Mouse (Mus musculus) ZHBTc4 (cell line): Measurements from ENCODE around the gene Wbp2.

Source experiments
- DNase-seq: peaks from one replicate; pipeline ENCODE4 v3.0.0-alpha.2; 2011; ENCODE audit warnings: low read depth, low spot score

Wbp2 gene

DNA sequence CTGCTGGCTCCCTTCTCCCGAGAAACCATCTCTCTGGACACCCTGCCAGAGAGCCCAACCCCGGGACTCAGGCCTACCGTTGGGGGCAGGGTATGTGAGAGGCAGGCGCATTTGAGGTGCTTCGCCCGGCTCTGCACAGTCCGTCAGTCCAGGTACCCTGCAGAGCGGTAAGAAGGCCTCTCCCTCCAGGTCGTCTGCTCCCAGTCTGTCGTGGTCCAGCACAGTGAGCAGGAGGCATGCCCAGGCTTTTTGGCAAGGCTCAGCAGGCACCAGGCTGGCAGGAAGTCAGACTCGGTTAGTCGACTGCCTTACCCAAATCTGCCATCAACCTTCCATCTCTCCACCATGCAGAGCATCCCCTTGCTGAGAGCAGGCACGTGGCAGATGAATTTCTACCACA lies 23.2 kb downstream of the Wbp2 start:
- DNase-seq = no peak

DNA sequence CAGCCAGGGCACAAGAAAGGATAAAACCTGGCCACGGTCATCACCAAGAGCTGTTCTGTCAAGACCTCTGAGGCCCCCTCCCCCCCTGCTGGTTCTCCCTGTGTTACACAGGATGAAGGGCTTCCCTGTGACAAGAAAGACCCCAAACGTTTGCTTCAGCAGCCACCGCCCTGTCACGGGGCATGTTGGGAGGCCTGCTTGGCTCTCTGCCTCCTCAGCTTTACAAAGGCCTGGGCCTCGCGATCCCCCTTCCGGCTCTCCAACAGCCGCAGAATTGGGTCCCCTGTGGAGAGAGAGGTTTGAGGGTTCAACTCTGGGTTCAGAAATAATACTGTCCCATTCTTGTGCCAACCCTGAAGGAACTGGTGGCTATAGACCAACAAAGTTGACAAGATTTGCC lies 24.3 kb downstream of the Wbp2 start:
- no peak for DNase-seq

DNA sequence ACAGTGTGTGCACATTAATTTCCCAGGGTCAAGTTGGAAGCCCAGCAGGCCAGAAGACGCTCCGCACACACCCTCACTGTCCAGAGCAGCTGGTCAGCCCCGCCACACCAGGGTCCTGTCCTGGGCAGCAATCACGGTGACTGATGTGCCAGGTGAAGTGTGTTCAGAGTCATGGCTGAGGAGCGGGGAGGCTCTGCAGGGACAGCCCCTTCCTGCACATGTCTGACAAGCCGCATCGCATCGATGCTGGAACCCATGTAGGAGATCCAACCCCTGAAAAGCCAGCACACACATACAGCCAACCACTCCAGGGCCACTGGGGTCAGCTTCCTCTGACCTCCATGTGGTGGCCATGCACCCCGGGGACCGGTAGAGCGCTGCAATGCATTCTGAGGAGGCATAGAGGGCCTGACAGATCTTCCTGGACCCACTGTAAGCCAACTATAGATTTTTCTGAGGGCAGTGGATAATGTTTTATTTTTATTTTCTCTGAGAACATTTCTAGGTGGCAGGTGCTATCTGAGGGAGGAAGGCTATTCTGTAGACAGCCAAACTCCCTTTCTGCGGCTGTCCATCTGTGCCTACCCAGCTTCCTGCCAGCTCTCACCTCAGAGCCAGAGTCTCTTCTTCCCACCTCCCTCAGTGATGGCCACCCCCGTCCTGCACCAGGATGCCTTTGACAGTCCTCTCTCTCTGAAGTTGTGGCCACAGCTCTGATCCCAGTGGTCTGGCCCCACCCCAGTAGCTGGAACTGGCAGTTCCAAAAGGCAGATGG lies 25.0 kb downstream of the Wbp2 start:
- DNase-seq = no peak

DNA sequence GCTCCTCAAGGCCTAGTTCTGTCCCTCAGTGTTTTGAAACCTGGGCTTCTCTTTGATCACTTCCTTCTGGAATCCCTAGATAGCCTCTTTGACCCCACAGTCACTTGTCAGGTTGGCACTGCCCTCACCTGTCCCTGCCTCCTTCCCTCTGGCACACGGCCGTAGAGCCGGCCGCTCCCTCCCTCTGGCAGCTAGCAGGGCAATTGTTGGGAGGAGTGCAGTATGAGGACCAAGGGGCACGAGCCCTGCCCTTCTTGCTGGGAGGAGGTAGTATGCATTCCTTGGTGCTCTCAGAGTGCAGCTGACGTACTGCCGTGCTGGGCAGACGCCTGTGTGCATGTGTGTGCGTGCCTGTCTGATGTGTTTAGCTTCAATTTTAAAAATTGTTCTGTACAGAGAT lies 26.2 kb downstream of the Wbp2 start:
- DNase-seq = no peak

GRCm38 (mm10) chr11:116059691-116060025 lies 27.1 kb downstream of the Wbp2 start:
- no peak for DNase-seq

DNA sequence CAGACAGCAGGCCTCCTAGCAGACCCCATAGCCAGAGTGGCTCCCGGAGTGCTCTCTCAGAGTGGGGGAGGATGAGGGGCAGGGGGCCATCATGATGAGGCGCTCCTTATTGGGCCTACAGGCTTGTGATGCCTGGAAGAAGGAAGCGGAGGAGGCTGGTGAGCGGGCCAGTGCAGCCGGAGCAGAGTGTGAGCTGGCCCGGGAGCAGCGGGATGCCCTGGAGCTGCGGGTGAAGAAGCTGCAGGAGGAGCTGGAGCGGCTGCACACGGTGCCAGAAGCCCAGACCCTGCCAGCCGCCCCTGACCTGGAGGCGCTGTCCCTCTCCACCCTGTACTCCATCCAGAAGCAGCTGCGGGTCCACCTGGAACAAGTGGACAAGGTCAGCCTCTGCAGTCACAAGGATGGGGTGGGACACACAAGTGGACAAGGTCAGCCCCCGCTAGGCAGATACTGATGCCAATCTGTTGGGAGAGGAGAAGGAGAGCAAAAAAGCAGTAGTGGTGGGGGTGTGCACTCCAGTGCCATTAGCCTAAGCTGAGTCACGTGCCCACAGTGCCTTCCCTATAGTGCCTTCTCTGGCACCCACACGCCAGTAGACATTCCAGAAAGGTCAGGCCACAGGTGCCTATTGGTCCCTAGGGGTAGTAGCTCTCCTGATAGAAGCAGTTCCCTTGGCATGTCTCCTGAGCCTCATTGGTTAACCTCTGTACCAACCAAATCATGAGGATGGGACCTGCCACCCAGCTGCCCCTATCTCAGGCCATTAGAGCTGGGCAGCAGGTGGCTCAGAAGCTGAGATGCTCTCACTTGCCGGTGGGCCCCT lies 27.7 kb downstream of the Wbp2 start:
- no peak for DNase-seq

- DNase-seq = no peak
These were observed 28.7 kb downstream of the Wbp2 start for GRCm38 (mm10) chr11:116058022-116058614.

DNA sequence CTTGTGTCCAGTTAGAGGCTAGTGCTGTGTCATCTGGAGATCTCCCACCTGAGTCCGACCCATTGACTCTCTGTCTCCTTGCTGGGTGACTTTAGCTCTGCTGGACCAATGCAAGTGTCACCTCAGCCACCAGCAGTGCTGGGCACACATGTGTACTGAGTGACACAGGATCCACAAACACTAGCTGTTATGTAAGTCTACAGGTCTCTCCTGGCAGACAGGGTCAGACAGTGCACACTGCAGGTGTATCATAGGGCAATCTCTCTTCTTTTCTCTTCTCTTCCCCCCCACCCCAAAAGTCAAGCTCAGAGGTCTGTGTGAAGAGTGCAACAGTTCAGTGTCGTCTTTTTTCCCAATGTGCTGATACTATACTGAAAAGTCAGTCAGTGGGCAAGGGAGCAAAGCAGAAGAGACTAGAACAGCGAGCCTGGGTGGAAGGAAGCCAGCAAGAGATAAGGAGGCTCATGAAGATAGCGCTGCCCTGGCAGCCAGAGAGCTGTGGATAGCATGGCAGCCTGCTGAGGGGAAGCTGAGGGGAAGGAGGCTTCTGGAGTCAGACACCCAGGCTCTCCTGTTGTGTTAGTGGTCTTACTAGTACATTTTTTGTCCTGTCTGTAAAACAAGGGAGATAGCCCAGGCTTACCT lies 29.4 kb downstream of the Wbp2 start:
- DNase-seq = no peak

GRCm38 (mm10) chr11:116055873-116056272 lies 30.9 kb downstream of the Wbp2 start:
- no peak for DNase-seq

- DNase-seq = no peak
These were observed 33.1 kb downstream of the Wbp2 start for GRCm38 (mm10) chr11:116053510-116054229.

DNA sequence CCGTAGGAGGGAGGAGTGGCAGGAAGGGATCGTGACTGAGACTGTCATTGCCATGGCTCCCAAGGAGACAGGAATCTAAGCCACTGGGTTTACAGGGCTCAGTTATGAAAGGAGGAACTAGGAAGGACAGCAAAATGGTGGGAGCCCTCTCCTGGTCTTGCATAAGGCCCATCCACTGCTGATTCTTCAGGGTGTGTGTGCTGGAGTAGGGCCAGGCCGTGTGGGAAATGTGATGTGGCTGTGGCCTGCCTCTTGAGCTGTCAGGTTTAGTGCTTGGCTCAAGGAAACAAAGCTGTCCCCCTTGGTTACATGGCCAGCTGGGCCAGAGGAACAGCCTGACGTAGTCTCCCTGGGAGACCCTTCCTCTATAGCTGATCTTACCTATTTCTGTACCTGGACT lies 36.6 kb downstream of the Wbp2 start:
- DNase-seq = no peak

DNA sequence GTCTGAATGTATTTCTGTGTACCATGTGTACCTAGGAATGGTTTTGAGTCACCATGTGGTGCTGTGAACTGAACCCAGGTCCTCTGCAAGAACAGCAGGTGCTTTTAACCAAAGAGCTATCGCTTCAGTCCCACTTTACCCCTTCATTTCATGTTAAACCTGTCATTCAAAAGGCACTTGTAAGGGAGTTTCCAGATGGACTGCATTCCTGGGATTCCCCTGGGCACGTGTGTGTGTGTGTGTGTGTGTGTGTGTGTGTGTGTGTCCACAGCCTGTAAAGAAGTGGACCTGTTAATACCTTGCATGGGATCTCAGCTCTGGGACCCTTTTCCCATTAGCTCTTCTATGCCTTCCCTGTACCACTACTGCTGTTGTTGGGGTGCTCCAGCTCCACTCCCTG lies 37.2 kb downstream of the Wbp2 start:
- no peak for DNase-seq

GRCm38 (mm10) chr11:116045173-116045572 lies 41.6 kb downstream of the Wbp2 start:
- no peak for DNase-seq

DNA sequence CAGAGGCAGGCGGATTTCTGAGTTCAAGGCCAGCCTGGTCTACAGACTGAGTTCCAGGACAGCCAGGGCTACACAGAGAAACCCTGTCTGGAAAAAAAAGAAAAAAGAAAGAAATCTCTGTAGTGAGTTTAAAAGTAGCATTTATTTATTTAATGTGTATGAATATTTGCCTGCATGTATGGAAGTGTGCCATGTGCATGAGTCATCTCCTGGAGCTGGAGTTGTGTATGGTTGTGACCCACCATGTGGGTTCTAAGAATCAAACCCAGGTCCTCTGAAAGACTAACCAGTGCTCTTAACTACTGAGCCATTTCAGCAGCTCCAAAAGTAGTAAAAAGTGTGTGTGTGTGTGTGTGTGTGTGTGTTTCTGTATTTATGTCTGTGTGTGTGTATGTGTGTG lies 43.5 kb downstream of the Wbp2 start:
- DNase-seq = no peak

GRCm38 (mm10) chr11:116042372-116043138 lies 44.2 kb downstream of the Wbp2 start:
- DNase-seq = no peak

GRCm38 (mm10) chr11:116041833-116042232 lies 45.0 kb downstream of the Wbp2 start:
- DNase-seq = peak; percentile 73

GRCm38 (mm10) chr11:116040593-116040992 lies 46.2 kb downstream of the Wbp2 start:
- no peak for DNase-seq

DNA sequence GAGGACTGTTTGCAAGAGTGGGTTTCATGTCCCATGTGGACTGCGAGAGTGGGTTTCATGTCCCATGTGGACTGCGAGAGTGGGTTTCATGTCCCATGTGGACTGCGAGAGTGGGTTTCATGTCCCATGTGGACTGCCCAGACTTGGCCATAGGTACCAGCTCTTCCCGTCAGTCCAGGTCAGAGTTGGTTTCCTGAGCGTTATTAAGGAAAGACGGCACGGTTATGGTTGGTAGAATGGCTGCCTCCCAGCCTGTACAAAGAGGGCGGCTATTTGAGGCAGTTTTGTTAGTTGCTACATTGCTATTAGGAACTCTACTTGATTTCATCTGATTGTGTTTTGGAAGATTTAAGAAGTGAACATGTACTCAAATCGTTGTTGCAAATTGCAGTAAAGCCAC lies 49.0 kb downstream of the Wbp2 start:
- no peak for DNase-seq

GRCm38 (mm10) chr11:116036671-116037070 lies 50.1 kb downstream of the Wbp2 start:
- no peak for DNase-seq

DNA sequence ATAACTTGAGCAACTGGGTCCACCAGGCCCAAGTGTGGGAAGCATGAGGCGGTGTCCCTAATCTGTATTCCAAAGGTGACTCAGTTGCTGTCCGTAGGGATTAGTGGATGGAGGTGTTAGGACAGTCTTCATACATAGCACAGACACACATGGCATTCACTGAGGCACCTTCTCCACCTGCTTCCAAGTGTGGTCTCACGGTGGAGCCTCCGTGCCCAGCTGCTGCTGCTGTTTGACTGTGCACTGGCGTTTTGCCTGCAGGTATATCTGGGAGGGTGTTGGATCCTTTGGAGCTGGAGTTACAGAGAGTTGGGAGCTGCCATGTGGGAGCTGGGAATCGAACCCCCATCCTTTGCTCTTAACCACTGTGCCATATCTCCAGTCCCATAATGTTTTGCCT lies 52.2 kb downstream of the Wbp2 start:
- no peak for DNase-seq
